24 mouse cellular contexts compared by ENCODE assay signal in the genomic region with DNA sequence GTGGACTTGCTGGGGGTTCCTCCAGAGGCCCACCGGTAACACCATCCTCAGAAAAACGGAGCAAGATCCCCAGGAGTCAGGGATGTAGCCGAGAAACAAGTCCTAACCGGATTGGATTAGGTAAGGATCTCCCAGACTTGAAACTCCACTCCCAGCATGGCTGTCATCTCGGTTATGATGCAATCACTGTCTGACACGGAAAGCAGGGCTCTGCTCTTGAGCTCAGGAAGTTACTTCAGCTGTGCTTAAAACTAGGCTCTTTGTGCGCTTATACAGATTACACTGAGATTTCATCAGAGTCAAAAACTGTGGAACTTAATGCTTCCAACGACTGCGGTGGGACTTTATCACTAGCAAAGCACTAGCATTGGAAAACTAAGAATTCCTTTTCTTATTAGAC.
DNase-seq lines count a peak whose midpoint lies in the region; ATAC-seq and TF ChIP-seq lines count a peak whose summit lies in the region.
"Had no signal": no experiment of that assay in that cellular context is flagged by ENCODE, and none has a peak within 500 bp of the region (broad histone marks: within the 10 kb centered on the region; RNA-seq: fewer than 3 reads in every experiment).

No protein-coding gene starts in this region.

- no peaks in the 10 kb centered on the region for H3K27me3 ChIP-seq in intestine, postnatal 0 days (replicated peaks; ENCODE audit: control insufficient read depth, insufficient read depth, low read length)
- H3K27me3 ChIP-seq: embryonic facial prominence, embryonic 13.5 days; limb, embryonic 12.5 days; liver, embryonic 13.5 days; midbrain, embryonic 12.5 days; neural tube, embryonic 13.5 days had no signal

- TF ChIP-seq CTCF in intestine, postnatal 0 days (IDR thresholded peaks at IDR 0.05; ENCODE audit: low read depth) = no peak

- ATAC-seq in intestine, postnatal 0 days = no peak

- H3K36me3 ChIP-seq in intestine, postnatal 0 days (ENCODE audit: control insufficient read depth, insufficient read depth) = peaks cover 65% of the 10 kb centered on the region

- no peak overlapping the region for H3K4me2 ChIP-seq in intestine, postnatal 0 days (replicated peaks; ENCODE audit: low read depth)
- H3K4me2 ChIP-seq: embryonic facial prominence, embryonic 13.5 days; limb, embryonic 12.5 days; liver, embryonic 13.5 days; midbrain, embryonic 12.5 days; neural tube, embryonic 13.5 days had no signal

- no peak overlapping the region for H3K27ac ChIP-seq in intestine, postnatal 0 days (ENCODE audit: low read depth, low read length)
- H3K27ac ChIP-seq: embryonic facial prominence, embryonic 13.5 days; forebrain, embryonic 10.5 days; hindbrain, embryonic 10.5 days; left cerebral cortex, adult 2 months; limb, embryonic 12.5 days; liver, embryonic 13.5 days; midbrain, embryonic 12.5 days; neural tube, embryonic 13.5 days had no signal

- DNase-seq in 416B (ENCODE audit: low read depth) (peak; percentile 75), MN1 (ENCODE audit: low spot score) (peak; percentile 82)
- DNase-seq in gonadal fat pad, adult 2 months (ENCODE audit: low read depth) = peak; percentile 81
- DNase-seq in lung, postnatal 4 days = peak; percentile 37 to 49
- DNase-seq in gastrocnemius, adult 8-10 months (ENCODE audit: low spot score in 2 of 2) = no peak
- no peak for DNase-seq in layer of hippocampus, postnatal 14 days (ENCODE audit: low spot score in 2 of 2)
- no peak for DNase-seq in thymus, postnatal 25 days
- DNase-seq: adrenal gland, postnatal 14 days; cerebellum, adult 11 months; cerebellum, postnatal 10 days; gastrocnemius, postnatal 10 days; kidney, adult 9 months; kidney, postnatal 25 days; liver, embryonic 13.5 days; right cerebral cortex, adult 18-20 months; thymus, adult 18-20 months had no signal

- no peaks in the 10 kb centered on the region for H3K9me3 ChIP-seq in intestine, postnatal 0 days (ENCODE audit: control insufficient read depth)
- H3K9me3 ChIP-seq: embryonic facial prominence, embryonic 13.5 days; hindbrain, embryonic 10.5 days; limb, embryonic 12.5 days; liver, embryonic 13.5 days; midbrain, embryonic 12.5 days; neural tube, embryonic 13.5 days had no signal

- H3K4me3 ChIP-seq in intestine, postnatal 0 days (ENCODE audit: low read depth, low read length) = no peak overlapping the region
- H3K4me3 ChIP-seq: embryonic facial prominence, embryonic 13.5 days; forebrain, embryonic 10.5 days; hindbrain, embryonic 10.5 days; left cerebral cortex, adult 2 months; limb, embryonic 12.5 days; liver, embryonic 13.5 days; midbrain, embryonic 12.5 days; neural tube, embryonic 13.5 days had no signal

- H3K9ac ChIP-seq in intestine, postnatal 0 days (ENCODE audit: low read depth, low read length) = no peak overlapping the region
- H3K9ac ChIP-seq: embryonic facial prominence, embryonic 13.5 days; limb, embryonic 12.5 days; liver, embryonic 13.5 days; midbrain, embryonic 12.5 days; neural tube, embryonic 13.5 days had no signal

- 81% methylated on average over 9 of the region's 9 CpGs for WGBS in intestine, postnatal 0 days

- H3K4me1 ChIP-seq in intestine, postnatal 0 days (replicated peaks; ENCODE audit: control insufficient read depth, insufficient read depth, low read length) = no peaks in the 10 kb centered on the region
- H3K4me1 ChIP-seq: embryonic facial prominence, embryonic 13.5 days; forebrain, embryonic 10.5 days; hindbrain, embryonic 10.5 days; limb, embryonic 12.5 days; liver, embryonic 13.5 days; midbrain, embryonic 12.5 days; neural tube, embryonic 13.5 days had no signal

Comparison
In these comparisons a context has a peak if more than half of its experiments do, and no peak if none do; other contexts are left out.
1. DNase-seq: peak in 416B (single experiment), MN1 (single experiment), gonadal fat pad, adult 2 months (single experiment) and lung, postnatal 4 days (2 of 2); none in gastrocnemius, adult 8-10 months (0 of 2), layer of hippocampus, postnatal 14 days (0 of 2) and thymus, postnatal 25 days (single experiment).